ENCODE assay signal across 21 mouse cellular contexts in genomic region chr11:71818111-71818510, GRCm38 (mm10).
DNase-seq lines count a peak whose midpoint lies in the region; ATAC-seq and TF ChIP-seq lines count a peak whose summit lies in the region.
"Had no signal": no experiment of that assay in that cellular context is flagged by ENCODE, and none has a peak within 500 bp of the region (broad histone marks: within the 10 kb centered on the region; RNA-seq: fewer than 3 reads in every experiment).

No protein-coding gene starts in this region.

- H3K4me3 ChIP-seq in kidney, embryonic 14.5 days (ENCODE audit: low read length) = no peak overlapping the region
- H3K4me3 ChIP-seq in kidney, postnatal 0 days (replicated peaks; ENCODE audit: low read depth, low read length) = no peak overlapping the region
- H3K4me3 ChIP-seq in neural tube, embryonic 15.5 days (replicated peaks) = no peak overlapping the region
- H3K4me3 ChIP-seq in liver, postnatal 0 days (ENCODE audit: low read depth, low read length) = no peak overlapping the region
- H3K4me3 ChIP-seq: embryonic facial prominence, embryonic 15.5 days; liver, embryonic 15.5 days; megakaryocyte, embryonic 14.5 days; midbrain, embryonic 15.5 days; myocyte had no signal

- no peaks in the 10 kb centered on the region for H3K27me3 ChIP-seq in kidney, embryonic 14.5 days (ENCODE audit: control insufficient read depth, insufficient read depth, low read length)
- H3K27me3 ChIP-seq in kidney, postnatal 0 days (ENCODE audit: insufficient read depth, low read length) = no peaks in the 10 kb centered on the region
- 0 out of 2 replicates have a peak, but pooled peaks cover 4% of the 10 kb centered on the region for H3K27me3 ChIP-seq in neural tube, embryonic 15.5 days (replicated peaks)
- no peaks in the 10 kb centered on the region for H3K27me3 ChIP-seq in liver, postnatal 0 days (ENCODE audit: insufficient read depth, low read length)
- H3K27me3 ChIP-seq: embryonic facial prominence, embryonic 15.5 days; liver, embryonic 15.5 days; megakaryocyte, embryonic 14.5 days; midbrain, embryonic 15.5 days had no signal

- TF ChIP-seq CTCF in kidney, postnatal 0 days (IDR thresholded peaks at IDR 0.05; ENCODE audit: low read depth) = no peak
- no peak for TF ChIP-seq CTCF in liver, postnatal 0 days (IDR thresholded peaks at IDR 0.05; ENCODE audit: low read depth)

- H3K4me1 ChIP-seq in kidney, embryonic 14.5 days (ENCODE audit: control insufficient read depth, insufficient read depth, low read length) = no peaks in the 10 kb centered on the region
- H3K4me1 ChIP-seq in kidney, postnatal 0 days (replicated peaks; ENCODE audit: insufficient read depth, low read length) = no peaks in the 10 kb centered on the region
- H3K4me1 ChIP-seq in neural tube, embryonic 15.5 days = peaks cover 22% of the 10 kb centered on the region
- no peaks in the 10 kb centered on the region for H3K4me1 ChIP-seq in liver, postnatal 0 days (ENCODE audit: insufficient read depth)
- H3K4me1 ChIP-seq: embryonic facial prominence, embryonic 15.5 days; liver, embryonic 15.5 days; megakaryocyte, embryonic 14.5 days had no signal

- H3K36me3 ChIP-seq in kidney, embryonic 14.5 days (ENCODE audit: control insufficient read depth, insufficient read depth, low read length) = no peaks in the 10 kb centered on the region
- no peaks in the 10 kb centered on the region for H3K36me3 ChIP-seq in kidney, postnatal 0 days (ENCODE audit: insufficient read depth, low read length)
- H3K36me3 ChIP-seq in neural tube, embryonic 15.5 days = no peaks in the 10 kb centered on the region
- no peaks in the 10 kb centered on the region for H3K36me3 ChIP-seq in liver, postnatal 0 days (replicated peaks; ENCODE audit: insufficient read depth, low read length)
- H3K36me3 ChIP-seq: embryonic facial prominence, embryonic 15.5 days; liver, embryonic 15.5 days; midbrain, embryonic 15.5 days had no signal

- H3K4me2 ChIP-seq in kidney, embryonic 14.5 days (replicated peaks; ENCODE audit: low read depth, low read length) = no peak overlapping the region
- no peak overlapping the region for H3K4me2 ChIP-seq in kidney, postnatal 0 days (ENCODE audit: low read length)
- H3K4me2 ChIP-seq in neural tube, embryonic 15.5 days = no peak overlapping the region
- H3K4me2 ChIP-seq in liver, postnatal 0 days (ENCODE audit: low read depth, low read length) = no peak overlapping the region
- H3K4me2 ChIP-seq: embryonic facial prominence, embryonic 15.5 days; hindbrain, embryonic 14.5 days; liver, embryonic 15.5 days; midbrain, embryonic 15.5 days had no signal

- H3K9me3 ChIP-seq in kidney, embryonic 14.5 days (ENCODE audit: control insufficient read depth, low read length) = no peaks in the 10 kb centered on the region
- H3K9me3 ChIP-seq in kidney, postnatal 0 days (replicated peaks; ENCODE audit: low read length) = no peaks in the 10 kb centered on the region
- no peaks in the 10 kb centered on the region for H3K9me3 ChIP-seq in neural tube, embryonic 15.5 days (replicated peaks)
- no peaks in the 10 kb centered on the region for H3K9me3 ChIP-seq in liver, postnatal 0 days (ENCODE audit: low read length)
- H3K9me3 ChIP-seq: embryonic facial prominence, embryonic 15.5 days; liver, embryonic 15.5 days; megakaryocyte, embryonic 14.5 days; midbrain, embryonic 15.5 days had no signal

- no peak overlapping the region for H3K27ac ChIP-seq in kidney, embryonic 14.5 days (ENCODE audit: low read depth, low read length)
- no peak overlapping the region for H3K27ac ChIP-seq in kidney, postnatal 0 days
- no peak overlapping the region for H3K27ac ChIP-seq in neural tube, embryonic 15.5 days (replicated peaks)
- no peak overlapping the region for H3K27ac ChIP-seq in liver, postnatal 0 days (ENCODE audit: low read depth)
- H3K27ac ChIP-seq: embryonic facial prominence, embryonic 15.5 days; hindbrain, embryonic 14.5 days; liver, embryonic 15.5 days; midbrain, embryonic 15.5 days had no signal

- 72% methylated on average over 5 of the region's 5 CpGs for WGBS in kidney, embryonic 14.5 days
- WGBS in kidney, postnatal 0 days = 57% methylated on average over 5 of the region's 5 CpGs
- WGBS in neural tube, embryonic 15.5 days = 87% methylated on average over 5 of the region's 5 CpGs
- 32% methylated on average over 5 of the region's 5 CpGs for WGBS in liver, postnatal 0 days (ENCODE audit: insufficient replicate concordance)

- no peak for TF ChIP-seq EP300 in liver, postnatal 0 days (IDR thresholded peaks at IDR 0.05; ENCODE audit: low read depth)

- H3K9ac ChIP-seq in kidney, embryonic 14.5 days (ENCODE audit: low read depth, low read length) = no peak overlapping the region
- H3K9ac ChIP-seq in kidney, postnatal 0 days (ENCODE audit: low read depth, low read length) = no peak overlapping the region
- H3K9ac ChIP-seq in neural tube, embryonic 15.5 days (replicated peaks) = no peak overlapping the region
- no peak overlapping the region for H3K9ac ChIP-seq in liver, postnatal 0 days (replicated peaks)
- H3K9ac ChIP-seq: embryonic facial prominence, embryonic 15.5 days; forebrain, postnatal 0 days; hindbrain, embryonic 14.5 days; liver, embryonic 15.5 days; midbrain, embryonic 15.5 days had no signal

- no peak for ATAC-seq in kidney, embryonic 14.5 days (ENCODE audit: low FRiP score, low TSS enrichment)
- ATAC-seq in kidney, postnatal 0 days (replicated peaks; ENCODE audit: low FRiP score, low read depth) = no peak; the same call in 1 of the 2 replicates
- no peak for ATAC-seq in neural tube, embryonic 15.5 days (ENCODE audit: low FRiP score)
- ATAC-seq in liver, postnatal 0 days = no peak
- ATAC-seq: forebrain, postnatal 0 days; midbrain, embryonic 15.5 days had no signal

- DNase-seq in adrenal gland, postnatal 14 days = peak; percentile 14
- no peak for DNase-seq in adrenal gland, postnatal 10 days
- DNase-seq in kidney, adult 11 months = peak; percentile 48
- DNase-seq in adrenal gland, postnatal 36 days = peak; percentile 3 to 5
- DNase-seq in kidney, postnatal 0 days (ENCODE audit: low spot score) = peak; percentile 4
- no peak for DNase-seq in liver, postnatal 0 days
- DNase-seq: cerebellum, adult 18-20 months; cerebellum, postnatal 25 days; embryo, embryonic 11 days; forebrain, postnatal 0 days; right cerebral cortex, postnatal 14 days; spleen, adult 18-20 months; thymus, postnatal 36 days had no signal

Comparison
In these comparisons a context has a peak if more than half of its experiments do, and no peak if none do; other contexts are left out.
1. DNase-seq: peak in adrenal gland, postnatal 14 days (single experiment), kidney, adult 11 months (single experiment), adrenal gland, postnatal 36 days (2 of 2) and kidney, postnatal 0 days (single experiment); none in adrenal gland, postnatal 10 days (single experiment) and liver, postnatal 0 days (single experiment).